Mouse (Mus musculus) CH12.LX (cell line): ENCODE results near the gene Ifit1bl2. TPM values are rescaled to one million over a fixed set of nuclear protein-coding genes. Genes with fewer than 3 reads are reported as not detected.
A peak's percentile ranks its signal among the peaks of the same experiment; 100 is the strongest.

Experiments used
- DNase-seq: peaks from one replicate; pipeline ENCODE4 v3.0.0-alpha.2; 2013; ENCODE audit errors: extremely low read depth
- H3K27ac ChIP-seq: 2 replicates; pipeline ENCODE4 v1.5.1; 2012; ENCODE audit warnings: low read depth, mild to moderate bottlenecking, control low read depth, moderate library complexity; ENCODE audit not compliant: insufficient read depth
- H3K27me3 ChIP-seq: replicated peaks from 2 replicates; pipeline ENCODE3; 2012; ENCODE audit warnings: inconsistent platforms
- H3K36me3 ChIP-seq, 2 experiments: replicated peaks in 1 of 2; 2 replicates each; pipeline versions ENCODE3 to v1.6.1; 2012; ENCODE audit warnings: inconsistent platforms in 1 of 2, low read length in 1 of 2, mild to moderate bottlenecking in 1 of 2, mixed read lengths in 1 of 2, moderate library complexity in 1 of 2; ENCODE audit not compliant: control insufficient read depth in 1 of 2, insufficient read depth in 1 of 2
- H3K4me1 ChIP-seq, 2 experiments: 2 replicates each; pipeline ENCODE4 v1.6.1; 2012; ENCODE audit warnings: inconsistent platforms in 1 of 2, moderate library complexity in 1 of 2; ENCODE audit not compliant: insufficient read depth in 2 of 2, control insufficient read depth in 1 of 2
- H3K4me2 ChIP-seq: 2 replicates; pipeline ENCODE4 v1.6.1; 2012; ENCODE audit warnings: low read depth, mild to moderate bottlenecking, control low read depth; ENCODE audit not compliant: poor library complexity, insufficient read depth, severe bottlenecking
- H3K4me3 ChIP-seq, 3 experiments: fragments of 150-350 bp in 1 of 3; sonication (generic) in 1 of 3; replicated peaks in 1 of 3; 2 replicates each; pipeline versions ENCODE3 to v1.5.1; 2011 to 2012; ENCODE audit warnings: low read depth in 2 of 3, low read length in 2 of 3, mild to moderate bottlenecking in 2 of 3, moderate library complexity in 2 of 3, control low read depth in 1 of 3, improper control_type of control experiment in 1 of 3, inconsistent platforms in 1 of 3, mixed read lengths in 1 of 3; ENCODE audit not compliant: poor library complexity in 1 of 3
- H3K79me2 ChIP-seq: replicated peaks from 2 replicates; pipeline ENCODE4 v1.6.1; 2012; ENCODE audit warnings: mild to moderate bottlenecking, moderate library complexity; ENCODE audit not compliant: control insufficient read depth, poor library complexity, insufficient read depth, severe bottlenecking; ENCODE audit errors: extremely low read depth
- H3K9ac ChIP-seq: 2 replicates; pipeline ENCODE4 v1.6.1; 2012; ENCODE audit warnings: low read depth, mild to moderate bottlenecking, control low read depth, moderate library complexity; ENCODE audit not compliant: insufficient read depth
- H3K9me3 ChIP-seq: replicated peaks from 2 replicates; pipeline ENCODE3; 2012; ENCODE audit warnings: low read length, inconsistent platforms, mixed read lengths
- BHLHE40 ChIP-seq: IDR thresholded peaks from 2 replicates; pipeline ENCODE4 v1.6.1; 2011; ENCODE audit warnings: mild to moderate bottlenecking, low read depth, low read length, improper control_type of control experiment
- CHD1 ChIP-seq: IDR thresholded peaks from 2 replicates; pipeline ENCODE4 v1.6.1; 2012; ENCODE audit warnings: low read depth, low read length, improper control_type of control experiment, inconsistent platforms
- CHD2 ChIP-seq: IDR thresholded peaks from 2 replicates; pipeline ENCODE4 v1.6.1; 2011; ENCODE audit warnings: low read length, improper control_type of control experiment
- CTCF ChIP-seq, 2 experiments: IDR thresholded peaks in 1 of 2; conservative IDR thresholded peaks in 1 of 2; 2 replicates each; pipeline ENCODE4 v1.5.1; 2011 to 2012; ENCODE audit warnings: low read depth in 2 of 2, low read length in 2 of 2, improper control_type of control experiment in 1 of 2, inconsistent platforms in 1 of 2, mild to moderate bottlenecking in 1 of 2, moderate library complexity in 1 of 2
- ELF1 ChIP-seq: IDR thresholded peaks from 2 replicates; pipeline ENCODE4 v1.6.1; 2014; ENCODE audit warnings: low read depth, mild to moderate bottlenecking, inconsistent platforms, low read length, improper control_type of control experiment
- EP300 ChIP-seq: IDR thresholded peaks from 2 replicates; pipeline ENCODE4 v1.6.1; 2011; ENCODE audit warnings: low read length, improper control_type of control experiment
- ETS1 ChIP-seq: conservative IDR thresholded peaks from 2 replicates; pipeline ENCODE4 v1.6.1; 2012; ENCODE audit warnings: low read depth, mild to moderate bottlenecking, inconsistent platforms, low read length, improper control_type of control experiment, moderate library complexity
- GABPA ChIP-seq: IDR thresholded peaks from 2 replicates; pipeline ENCODE4 v1.6.1; 2012; ENCODE audit warnings: low read depth, low read length, improper control_type of control experiment, inconsistent platforms; ENCODE audit not compliant: insufficient replicate concordance
- HCFC1 ChIP-seq: IDR thresholded peaks from 2 replicates; pipeline ENCODE4 v1.6.1; 2012; ENCODE audit warnings: low read depth, mild to moderate bottlenecking, inconsistent platforms, low read length, improper control_type of control experiment
- JUN ChIP-seq: IDR thresholded peaks from 2 replicates; pipeline ENCODE4 v1.6.1; 2011; ENCODE audit warnings: low read depth, mild to moderate bottlenecking, low read length, improper control_type of control experiment, moderate library complexity; ENCODE audit not compliant: insufficient read depth
- KAT2A ChIP-seq: IDR thresholded peaks from 2 replicates; pipeline ENCODE4 v1.6.1; 2012; ENCODE audit warnings: low read length, improper control_type of control experiment, inconsistent platforms; ENCODE audit not compliant: insufficient replicate concordance
- MAFK ChIP-seq: IDR thresholded peaks from 2 replicates; pipeline ENCODE4 v1.6.1; 2011; ENCODE audit warnings: low read length, improper control_type of control experiment; ENCODE audit not compliant: insufficient replicate concordance
- MEF2A ChIP-seq: IDR thresholded peaks from 2 replicates; pipeline ENCODE4 v1.6.1; 2014; ENCODE audit warnings: low read depth, mild to moderate bottlenecking, inconsistent platforms, low read length, improper control_type of control experiment, borderline replicate concordance
- MYC ChIP-seq: IDR thresholded peaks from 2 replicates; pipeline ENCODE4 v1.6.1; 2011; ENCODE audit warnings: low read depth, mild to moderate bottlenecking, improper control_type of control experiment, low read length
- NELFE ChIP-seq: IDR thresholded peaks from 2 replicates; pipeline ENCODE4 v1.6.1; 2011; ENCODE audit warnings: low read depth, low read length, improper control_type of control experiment
- NRF1 ChIP-seq: IDR thresholded peaks from 2 replicates; pipeline ENCODE4 v1.6.1; 2014; ENCODE audit warnings: low read depth, mild to moderate bottlenecking, inconsistent platforms, low read length, improper control_type of control experiment, moderate library complexity
- POLR2A ChIP-seq: IDR thresholded peaks from 2 replicates; pipeline ENCODE4 v1.6.1; 2011; ENCODE audit warnings: low read depth, mild to moderate bottlenecking, improper control_type of control experiment, low read length
- RAD21 ChIP-seq: IDR thresholded peaks from 2 replicates; pipeline ENCODE4 v1.6.1; 2011; ENCODE audit warnings: low read depth, mild to moderate bottlenecking, low read length, improper control_type of control experiment, moderate library complexity
- SIN3A ChIP-seq: IDR thresholded peaks from 2 replicates; pipeline ENCODE4 v1.6.1; 2012; ENCODE audit warnings: low read length, improper control_type of control experiment, inconsistent platforms
- SMC3 ChIP-seq: IDR thresholded peaks from 2 replicates; pipeline ENCODE4 v1.6.1; 2011; ENCODE audit warnings: low read depth, low read length, improper control_type of control experiment
- TBP ChIP-seq: conservative IDR thresholded peaks from 2 replicates; pipeline ENCODE4 v1.6.1; 2011; ENCODE audit warnings: low read depth, low read length, improper control_type of control experiment
- UBTF ChIP-seq: IDR thresholded peaks from 2 replicates; pipeline ENCODE4 v1.6.1; 2012; ENCODE audit warnings: low read depth, mild to moderate bottlenecking, inconsistent platforms, low read length, improper control_type of control experiment, moderate library complexity
- USF2 ChIP-seq: conservative IDR thresholded peaks from 2 replicates; pipeline ENCODE4 v1.6.1; 2011; ENCODE audit warnings: low read depth, low read length, improper control_type of control experiment
- ZC3H11A ChIP-seq: IDR thresholded peaks from 2 replicates; pipeline ENCODE4 v1.6.1; 2012; ENCODE audit warnings: low read depth, mild to moderate bottlenecking, inconsistent platforms, low read length, improper control_type of control experiment
- ZKSCAN1 ChIP-seq: IDR thresholded peaks from 2 replicates; pipeline ENCODE4 v1.6.1; 2012; ENCODE audit warnings: low read depth, inconsistent platforms, low read length, improper control_type of control experiment, borderline replicate concordance
- dilution Hi-C: fragments of 300-500 bp; cut with MboI; formaldehyde crosslinking; loops from 2 replicates; pipeline ENCODE4 v1.14.3; 2020; ENCODE audit warnings: low sequenced_read_pairs; ENCODE audit not compliant: extremely low pct_unique_long_range_greater_than_20kb, extremely low pct_ligation_motif_present
- in situ Hi-C: fragments of 300-500 bp; cut with MboI; formaldehyde crosslinking; loops from 3 replicates; pipeline ENCODE4 v1.14.3; 2019; ENCODE audit warnings: low sequenced_read_pairs, low pct_ligation_motif_present, low pct_unique_long_range_greater_than_20kb, mixed read lengths
- polyA plus RNA-seq: library from polyadenylated mRNA; unstranded; fragments of >175 nt; gene quantifications from 2 replicates; pipeline ENCODE4 v1.2.1, GENCODE M21; 2012; ENCODE audit warnings: low read depth; ENCODE audit not compliant: insufficient read length
- total RNA-seq, 2 experiments: library from RNA; depleted of rRNA; stranded (reverse); fragments of 300-350 nt in 1 of 2; fragments of >200 nt in 1 of 2; gene quantifications; 2 replicates each; pipeline ENCODE4 v1.2.3; 2012 to 2014

The Ifit1bl2 gene
- total and polyA plus RNA-seq, 3 experiments = 0.08 to 0.24 TPM; not detected in 1

DNA sequence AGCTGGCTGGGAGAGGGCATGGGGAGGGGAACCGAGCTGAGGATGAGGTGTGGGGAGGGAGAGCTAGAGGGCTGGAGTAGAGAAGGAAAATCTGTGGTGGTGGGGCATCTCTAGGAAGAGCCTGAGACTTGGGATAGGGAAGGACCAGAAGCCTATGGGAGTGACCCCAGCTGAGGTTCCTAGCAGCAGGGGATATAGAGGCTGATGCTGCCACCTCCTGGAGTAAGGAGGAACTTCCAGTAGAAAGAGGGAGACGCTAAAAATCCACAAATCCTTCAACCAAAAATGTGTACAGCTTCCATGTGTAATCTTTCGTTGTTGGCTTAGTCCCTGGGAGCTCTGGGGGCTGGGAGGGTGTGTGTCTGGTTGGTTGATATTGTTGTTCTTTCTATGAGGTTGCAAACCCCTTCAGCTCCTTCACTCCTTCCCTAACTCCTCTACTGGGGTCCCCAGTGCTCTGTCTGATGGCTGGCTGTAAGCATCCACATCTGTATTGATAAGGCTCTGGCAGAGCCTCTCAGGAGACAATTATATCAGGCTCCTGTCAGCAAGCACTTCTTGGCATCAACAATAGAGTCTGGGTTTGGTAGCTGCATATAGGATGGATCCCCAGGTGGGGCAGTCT is 3.5 kb downstream of the Ifit1bl2 start:
- peaks cover 4 to 26% of the 10 kb centered on the region in 2 experiments; a peak in 3 of 4 replicates for H3K4me1 ChIP-seq
- H3K27me3 ChIP-seq = no peaks in the 10 kb centered on the region
- no peak overlapping the region for H3K27ac ChIP-seq
- no peaks in the 10 kb centered on the region for H3K79me2 ChIP-seq
- no peak overlapping the region for H3K4me2 ChIP-seq
- H3K4me3 ChIP-seq = no peak overlapping the region
- H3K9me3 ChIP-seq = no peaks in the 10 kb centered on the region
- dilution Hi-C loops = no loop called here
- H3K36me3 ChIP-seq = no peaks in the 10 kb centered on the region
- no peak overlapping the region for H3K9ac ChIP-seq
- DNase-seq = peak; percentile 46
- in situ Hi-C loops = no loop called here
- peak; percentile 19; the same call in 1 of the 2 replicates for TF ChIP-seq MEF2A
- no peak for TF ChIP-seq MAFK
- TF ChIP-seq CTCF (conservative IDR thresholded peaks at IDR 0.05 in 1 of 2, IDR thresholded peaks at IDR 0.05 in 1 of 2; ENCODE audit: low read depth in 2 of 2, low read length in 2 of 2) = peak; percentile 64 to 83
- TF ChIP-seq SMC3 = peak; percentile 83
- peak; percentile 24; the same call in 1 of the 2 replicates for TF ChIP-seq ZC3H11A
- no peak for TF ChIP-seq GABPA
- no peak for TF ChIP-seq ZKSCAN1
- TF ChIP-seq RAD21 = peak; percentile 86

DNA sequence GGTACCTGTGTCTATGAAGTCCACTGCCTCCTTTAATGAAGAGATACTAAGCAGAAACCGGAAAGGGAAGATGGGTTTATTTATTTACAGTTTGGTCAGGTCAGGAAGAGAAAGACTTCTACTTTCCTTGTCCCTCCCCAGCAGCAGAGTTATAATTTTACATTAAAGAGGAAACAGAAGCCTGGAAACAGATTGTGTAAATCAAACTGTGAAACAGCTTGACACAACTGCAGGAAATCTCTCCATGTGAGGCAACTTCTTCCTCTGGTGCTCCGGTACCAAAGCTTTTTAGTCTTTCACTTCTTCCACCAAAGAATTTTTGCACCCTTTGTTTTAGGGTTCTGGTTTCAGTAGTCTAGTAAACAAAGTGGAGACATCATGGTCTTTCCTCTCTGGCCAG is 7.1 kb downstream of the Ifit1bl2 start:
- H3K27me3 ChIP-seq = no peaks in the 10 kb centered on the region
- H3K36me3 ChIP-seq = no peaks in the 10 kb centered on the region
- H3K79me2 ChIP-seq = no peaks in the 10 kb centered on the region
- dilution Hi-C loops (no loop called here), in situ Hi-C loops (no loop called here)
- no peaks in the 10 kb centered on the region for H3K4me1 ChIP-seq
- no peak for DNase-seq
- H3K27ac ChIP-seq = no peak overlapping the region
- H3K9me3 ChIP-seq = no peaks in the 10 kb centered on the region
- no peak overlapping the region for H3K4me3 ChIP-seq
- TF ChIP-seq TBP = no peak
- no peak for TF ChIP-seq NRF1
- TF ChIP-seq UBTF = no peak
- TF ChIP-seq MYC = no peak
- TF ChIP-seq CHD1 = no peak
- no peak for TF ChIP-seq EP300
- TF ChIP-seq POLR2A = no peak
- no peak for TF ChIP-seq CHD2
- TF ChIP-seq SIN3A = no peak
- TF ChIP-seq HCFC1 = no peak
- TF ChIP-seq NELFE = no peak
- no peak for TF ChIP-seq ELF1
- no peak for TF ChIP-seq SMC3
- no peak for TF ChIP-seq BHLHE40
- TF ChIP-seq JUN = no peak
- no peak for TF ChIP-seq ETS1
- no peak for TF ChIP-seq ZC3H11A
- TF ChIP-seq USF2 = no peak
- no peak for TF ChIP-seq KAT2A
- H3K9ac ChIP-seq = no peak overlapping the region
- no peak overlapping the region for H3K4me2 ChIP-seq
